Mouse (Mus musculus): ENCODE results near the gene Vwa8.

Gene Vwa8

DNA sequence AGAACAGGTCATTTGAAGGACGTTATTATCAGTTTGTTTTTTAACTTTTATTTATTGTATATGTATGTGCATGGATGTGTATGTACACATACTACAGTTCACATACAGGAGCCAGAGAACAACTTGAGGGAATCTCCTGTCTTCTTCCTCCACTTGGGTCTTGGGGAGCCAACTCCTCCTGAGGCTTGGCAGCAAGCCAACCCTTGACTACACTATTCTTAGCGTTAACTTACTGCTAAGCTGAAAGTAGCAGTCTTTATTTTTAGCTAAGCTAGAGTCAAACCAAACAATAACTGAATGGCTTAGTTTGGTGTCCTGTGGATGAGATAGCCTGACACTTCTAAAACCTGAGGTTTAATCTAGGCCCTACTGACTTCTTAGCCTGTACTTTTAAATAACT is 135.4 kb downstream of the Vwa8 start:
- no peak for DNase-seq (ENCODE audit: low read depth, low spot score)

DNA sequence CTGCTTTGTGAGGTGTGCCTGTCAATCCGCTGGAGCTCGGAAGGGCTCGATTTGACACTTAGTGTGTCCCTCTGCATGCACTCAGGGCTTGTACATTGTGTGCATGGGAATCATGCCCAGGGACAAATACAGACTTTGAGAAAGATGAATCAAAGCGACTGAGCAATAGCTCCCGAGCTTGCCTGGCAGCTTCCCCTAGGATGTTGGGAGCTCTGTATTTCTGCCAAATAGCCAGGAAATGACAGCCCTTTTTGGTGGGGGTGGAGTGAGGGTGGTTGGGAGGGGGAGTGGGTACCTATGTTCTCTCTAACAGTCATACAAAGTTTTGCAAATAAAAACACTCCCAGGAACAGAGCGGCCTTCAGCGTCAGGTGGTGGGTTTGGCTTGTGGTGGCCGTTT is 138.7 kb downstream of the Vwa8 start:
- DNase-seq (ENCODE audit: low read depth, low spot score) = no peak

DNA sequence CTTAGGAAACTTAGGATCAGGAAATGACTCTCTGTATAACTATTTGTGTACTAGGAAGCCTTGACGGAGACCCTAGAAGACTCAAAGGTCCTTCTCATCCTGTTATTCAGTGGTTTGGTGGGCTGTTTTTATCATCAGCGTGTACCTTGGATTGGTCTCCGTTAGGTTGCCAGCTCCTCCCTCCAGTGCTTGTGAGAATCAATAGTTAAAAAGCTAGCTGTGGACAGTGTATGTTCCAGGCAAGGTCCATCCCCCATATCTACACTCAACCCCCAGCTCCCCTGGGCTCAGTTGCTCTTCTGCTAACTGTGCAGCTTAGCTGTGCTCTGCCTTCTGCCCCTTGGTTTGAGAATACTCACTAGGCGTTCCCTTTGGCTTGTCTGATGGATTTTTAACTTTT is 143.6 kb downstream of the Vwa8 start:
- DNase-seq (ENCODE audit: low read depth, low spot score) = no peak

DNA sequence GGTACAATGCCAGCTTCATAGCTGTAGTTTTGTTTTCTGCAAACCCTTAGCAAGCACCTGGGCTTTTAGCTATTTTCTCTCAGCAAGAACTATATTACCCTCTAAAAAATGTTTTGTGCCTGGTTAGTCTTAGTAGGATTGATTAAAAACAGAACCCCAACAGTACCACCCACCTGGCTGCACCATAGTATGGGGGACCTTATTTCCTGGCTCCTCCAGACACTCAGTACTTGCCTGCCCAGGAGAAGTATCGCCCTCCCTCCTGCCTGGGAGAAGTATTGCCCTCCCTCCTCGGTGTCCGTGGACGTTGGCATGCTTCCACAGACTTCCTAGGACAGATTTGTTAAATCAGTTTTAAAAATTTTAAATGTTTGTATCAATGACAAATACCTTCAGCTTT is 144.7 kb downstream of the Vwa8 start:
- DNase-seq (ENCODE audit: low read depth, low spot score) = no peak

DNA sequence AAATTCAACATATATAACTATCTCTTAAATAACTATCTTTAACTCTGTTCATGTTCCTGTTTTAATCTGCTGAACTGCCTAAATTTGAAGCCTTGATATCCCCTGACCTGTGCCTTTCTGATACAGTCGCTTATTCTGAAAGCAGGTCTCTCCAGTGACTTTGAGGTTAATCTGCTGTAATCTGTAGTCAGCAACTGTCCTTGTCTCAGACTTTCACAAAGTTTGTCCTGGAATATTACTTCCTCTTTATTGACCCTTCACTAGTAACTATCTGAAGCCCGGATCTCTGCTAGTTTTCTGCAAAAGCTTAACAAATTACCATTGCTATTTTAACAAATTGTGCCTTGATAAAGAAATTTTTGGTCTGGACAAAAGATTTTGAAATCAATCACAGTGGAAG is 147.5 kb downstream of the Vwa8 start:
- no peak for DNase-seq (ENCODE audit: low read depth, low spot score)

DNA sequence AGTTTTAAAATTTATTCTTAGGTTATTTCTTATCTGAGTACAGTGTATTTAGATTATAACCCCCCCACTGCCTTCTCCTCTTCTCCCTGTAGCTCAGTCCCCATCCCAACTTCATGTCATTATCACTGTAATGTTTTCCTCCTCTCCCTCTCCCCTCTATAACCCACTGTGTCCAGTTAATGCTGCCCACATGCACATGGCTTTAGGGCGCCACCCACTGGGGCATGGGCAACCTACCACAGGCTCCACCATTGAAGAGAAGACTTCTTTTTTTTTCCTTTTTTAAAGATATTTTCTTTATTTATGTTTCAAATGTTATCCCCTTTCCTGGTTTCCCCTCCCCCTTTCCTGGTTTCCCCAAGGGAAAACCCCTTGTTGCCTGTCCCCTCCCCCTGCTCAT is 154.7 kb downstream of the Vwa8 start:
- DNase-seq (ENCODE audit: low read depth, low spot score) = no peak

DNA sequence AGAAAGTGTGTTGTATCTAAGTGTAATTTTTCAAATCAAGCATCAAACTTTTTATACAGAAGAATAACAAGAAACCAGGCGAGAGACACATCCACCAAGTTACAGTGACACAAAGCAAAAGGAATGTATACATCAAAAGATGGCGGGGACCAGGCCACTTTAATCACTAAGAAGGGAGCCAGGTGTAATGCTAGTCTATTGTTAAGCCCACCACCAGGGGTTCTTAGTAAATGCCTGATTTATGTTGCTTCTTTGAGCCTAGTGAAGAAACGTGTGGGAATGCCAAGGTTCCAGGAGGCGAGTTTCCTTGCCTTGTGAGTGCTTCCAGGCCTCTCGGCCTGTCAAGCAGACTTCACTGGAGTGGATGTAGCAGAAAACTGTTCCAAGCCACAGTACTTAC is 168.9 kb downstream of the Vwa8 start:
- peak; percentile 88 for DNase-seq (ENCODE audit: low read depth, low spot score)

DNA sequence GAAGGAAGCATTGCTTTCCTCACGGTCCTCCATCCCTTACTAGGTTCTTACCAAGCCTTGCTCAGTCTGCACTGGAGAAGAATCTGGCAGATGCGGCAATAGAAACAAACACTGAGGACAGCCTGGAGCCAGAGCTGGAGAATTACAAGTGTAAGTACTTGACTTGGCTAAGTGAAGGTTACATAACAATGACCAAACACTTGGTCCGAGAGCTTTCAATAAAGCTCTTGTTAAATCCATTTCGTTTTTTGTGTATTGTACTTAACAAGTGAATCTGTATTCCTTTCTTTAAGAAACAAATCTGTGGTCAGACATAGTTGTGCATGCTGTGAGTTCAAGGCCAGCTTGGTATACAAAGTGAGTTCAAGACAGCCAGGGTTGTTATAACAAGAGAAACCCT is 169.7 kb downstream of the Vwa8 start:
- DNase-seq (ENCODE audit: low read depth, low spot score) = peak; percentile 86

DNA sequence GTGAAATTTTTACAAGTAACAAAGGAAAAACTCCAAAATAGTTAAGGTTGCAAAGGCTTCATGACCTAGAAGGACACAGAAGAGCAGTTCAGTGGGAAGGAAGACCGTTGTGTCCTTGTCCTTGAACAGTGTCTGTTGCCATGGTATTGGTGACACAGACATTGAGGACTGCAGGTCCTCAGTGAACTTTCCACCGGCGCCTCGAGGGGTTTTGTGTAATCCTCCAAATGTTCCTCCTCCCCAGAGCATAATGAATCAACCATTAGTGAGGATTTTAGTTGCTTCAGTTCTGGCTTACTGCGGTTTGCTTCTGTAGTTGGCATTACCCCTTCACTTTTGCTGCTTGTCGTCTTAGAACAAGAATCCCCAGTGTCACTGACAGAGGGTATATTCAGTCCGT is 172.9 kb downstream of the Vwa8 start:
- peak; percentile 21 for DNase-seq (ENCODE audit: low read depth, low spot score)

DNA sequence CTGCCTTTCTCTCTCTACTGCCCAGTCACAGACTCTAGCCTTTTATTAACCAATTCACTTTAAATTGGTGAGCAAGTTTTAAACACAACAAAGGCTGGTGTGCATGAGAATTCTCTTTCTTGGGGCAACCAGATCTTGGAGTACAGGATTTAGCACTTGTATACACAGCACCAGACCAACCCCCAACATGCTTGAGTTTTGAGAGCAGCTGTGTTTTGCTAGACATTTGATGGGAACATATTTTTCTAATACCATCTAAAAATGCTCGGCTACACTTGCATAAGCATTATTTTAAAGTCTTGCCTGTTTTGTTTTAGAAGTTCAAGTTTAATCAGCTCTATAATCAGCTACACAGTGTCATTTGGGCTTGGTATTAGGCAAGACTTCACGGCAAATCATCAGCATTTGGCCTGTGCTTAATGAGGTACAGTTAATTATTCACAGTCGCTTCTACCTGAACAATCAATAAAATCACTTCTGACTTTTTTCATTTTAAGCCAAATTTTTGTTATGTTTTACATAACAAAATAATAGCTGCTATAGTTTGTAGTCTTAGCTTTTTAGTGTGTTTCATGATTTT is 180.2 kb downstream of the Vwa8 start:
- DNase-seq (ENCODE audit: low read depth, low spot score) = no peak

DNA sequence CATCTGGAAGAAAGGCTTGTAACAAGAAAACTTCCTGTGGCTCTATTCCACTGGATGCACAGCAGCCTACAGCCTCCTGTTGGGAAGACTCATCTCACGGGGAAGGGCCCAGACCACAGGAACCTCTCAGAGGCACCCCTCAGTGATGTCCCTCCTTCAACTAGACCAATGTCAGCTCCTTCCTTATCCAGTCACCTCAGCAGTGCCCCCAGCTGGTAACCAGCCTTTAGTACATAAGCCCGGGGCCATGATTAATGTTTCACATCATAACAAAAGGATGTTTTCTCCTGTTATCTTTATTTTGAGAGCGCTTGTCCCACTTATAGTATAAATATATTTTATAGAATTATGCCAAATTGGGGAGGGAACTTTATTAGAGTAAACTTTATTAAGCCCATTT is 181.9 kb downstream of the Vwa8 start:
- DNase-seq (ENCODE audit: low read depth, low spot score) = peak; percentile 27

DNA sequence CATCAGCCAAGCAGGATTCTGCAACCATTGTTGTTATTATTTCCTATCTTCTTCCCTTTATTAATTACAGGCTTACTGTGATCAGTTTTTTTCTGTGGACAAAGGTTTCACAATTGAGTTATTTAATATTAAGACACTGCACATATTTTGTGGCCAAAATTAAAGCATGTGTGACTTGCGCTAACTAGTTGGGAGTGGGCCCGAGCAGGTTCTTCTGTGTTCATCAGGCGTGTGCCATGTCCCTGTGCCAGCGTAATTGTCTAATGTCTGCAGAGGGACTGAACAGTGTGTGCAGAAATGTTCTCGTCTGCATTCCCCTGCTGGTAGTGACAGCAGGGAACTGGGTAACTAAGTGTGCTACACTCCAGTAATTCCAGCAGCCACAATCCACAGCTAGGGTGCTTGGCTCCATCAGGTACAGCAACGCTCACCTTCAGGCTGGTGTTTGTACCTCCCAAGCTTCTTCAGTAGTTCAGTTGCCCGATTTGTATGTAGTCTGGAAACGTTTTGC is 182.4 kb downstream of the Vwa8 start:
- no peak for DNase-seq (ENCODE audit: low read depth, low spot score)

DNA sequence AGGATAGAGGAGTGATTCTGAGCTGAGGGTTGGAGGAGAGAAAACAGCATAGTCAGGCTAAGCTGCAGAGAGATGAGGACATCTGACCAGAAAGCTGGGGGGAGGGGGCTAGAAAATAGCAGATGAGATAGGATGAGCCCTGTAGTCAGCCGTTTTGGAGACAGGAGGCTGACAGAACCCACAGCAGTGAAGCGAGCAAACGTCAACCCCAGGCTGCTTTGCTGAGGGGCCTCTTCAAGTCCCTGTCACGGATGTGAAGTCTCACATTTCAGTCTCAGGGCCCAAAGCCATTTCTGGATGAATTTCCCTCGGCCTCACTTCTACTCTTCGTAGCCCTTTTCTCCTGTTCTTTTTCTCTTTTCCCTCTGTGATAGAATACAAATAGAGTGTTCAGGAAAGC is 184.5 kb downstream of the Vwa8 start:
- DNase-seq (ENCODE audit: low read depth, low spot score) = no peak

DNA sequence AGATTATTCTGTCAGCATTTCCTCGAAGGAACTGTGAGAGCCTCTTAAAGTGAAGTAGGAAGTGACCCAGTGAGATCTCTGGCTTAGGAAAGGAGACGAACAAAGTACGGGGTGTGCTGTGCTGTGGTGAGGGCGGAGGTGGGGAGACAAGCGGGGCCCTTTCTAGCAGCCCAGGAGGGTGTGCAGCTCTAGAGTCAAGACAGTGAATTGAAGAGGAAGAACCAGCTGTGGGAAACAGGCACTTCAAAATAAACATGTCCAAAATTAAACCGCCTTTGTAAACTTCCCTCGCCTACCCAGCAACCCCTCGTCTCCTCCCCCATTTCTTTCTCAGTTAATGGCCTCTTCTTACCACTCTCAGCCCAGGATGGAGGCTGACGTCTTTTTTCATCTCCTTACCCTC is 185.7 kb downstream of the Vwa8 start:
- no peak for DNase-seq (ENCODE audit: low read depth, low spot score)

DNA sequence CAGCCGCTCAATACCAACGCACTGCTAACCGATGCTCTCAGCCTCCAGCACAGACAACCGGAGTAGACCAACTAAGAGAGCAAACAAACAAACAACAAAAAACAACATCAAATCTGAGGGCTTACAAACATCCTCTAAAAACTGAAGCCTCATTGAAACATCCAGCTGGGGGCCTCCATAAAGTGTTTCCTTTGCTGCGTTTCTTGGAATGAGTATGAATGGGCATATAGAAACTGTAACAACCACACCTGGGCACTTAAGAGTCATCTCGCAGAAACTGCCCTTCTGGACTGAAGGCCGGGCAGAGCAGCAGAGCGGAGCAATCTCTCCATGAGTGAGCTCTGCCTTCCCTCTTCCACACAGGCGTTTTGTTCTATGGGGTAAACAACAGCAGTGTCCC is 186.7 kb downstream of the Vwa8 start:
- peak; percentile 16 for DNase-seq (ENCODE audit: low read depth, low spot score)

DNA sequence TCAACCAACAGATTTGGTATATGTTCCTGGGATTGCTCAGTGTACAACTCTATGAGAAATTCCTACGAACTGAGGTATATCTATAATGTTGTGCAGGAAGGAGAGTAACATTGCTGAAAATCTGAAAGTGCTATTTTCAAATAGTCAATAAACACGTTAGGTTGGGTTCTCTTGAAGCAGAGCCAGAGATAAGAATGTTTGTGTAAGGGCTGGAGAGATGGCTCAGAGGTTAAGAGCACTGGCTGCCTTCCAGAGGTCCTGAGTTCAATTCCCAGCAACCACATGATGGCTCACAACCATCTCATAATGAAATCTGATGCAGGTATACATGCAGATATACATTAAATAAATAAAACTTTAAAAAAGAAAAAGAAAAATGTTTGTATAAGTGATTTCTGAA is 198.3 kb downstream of the Vwa8 start:
- no peak for DNase-seq (ENCODE audit: low read depth, low spot score)

DNA sequence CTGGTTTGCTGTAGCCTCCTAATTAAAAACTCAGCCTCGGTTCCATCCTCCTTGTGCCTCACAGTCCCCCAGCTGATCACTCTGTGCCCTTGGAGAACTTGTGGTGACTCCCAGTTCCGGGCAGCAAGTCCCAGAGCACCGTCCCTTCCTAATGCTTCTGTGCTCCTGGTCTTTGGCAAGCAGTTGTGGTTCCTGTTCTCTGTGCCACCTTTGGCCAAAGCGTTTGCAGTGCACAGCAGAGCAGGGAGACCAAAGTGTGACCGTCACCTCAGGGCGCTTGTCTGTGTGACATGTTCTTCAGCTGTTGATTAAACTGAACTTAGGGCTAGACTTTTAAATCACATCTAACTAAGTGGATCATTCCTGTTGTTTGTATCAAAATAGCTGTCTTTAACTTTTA is 199.1 kb downstream of the Vwa8 start:
- DNase-seq (ENCODE audit: low read depth, low spot score) = no peak

DNA sequence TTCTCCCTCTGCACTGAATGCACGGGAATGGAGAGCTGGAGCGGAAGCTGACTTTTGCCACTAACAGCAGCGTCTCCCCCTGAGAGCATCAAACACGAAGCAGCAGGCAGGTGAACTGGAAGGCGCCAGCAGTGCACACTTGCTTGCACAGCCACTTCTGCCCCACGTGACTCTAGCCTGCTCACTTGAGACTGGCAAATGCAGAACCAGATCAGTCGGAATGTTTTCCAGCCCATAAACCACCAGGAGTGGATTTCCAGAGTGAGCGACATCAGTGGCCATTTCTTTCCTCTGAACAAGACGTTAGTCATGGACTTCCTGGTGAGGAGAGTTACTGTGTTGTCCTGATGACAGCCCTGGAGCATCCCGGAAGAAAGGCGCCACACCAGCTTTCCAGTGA is 200.7 kb downstream of the Vwa8 start:
- no peak for DNase-seq (ENCODE audit: low read depth, low spot score)

DNA sequence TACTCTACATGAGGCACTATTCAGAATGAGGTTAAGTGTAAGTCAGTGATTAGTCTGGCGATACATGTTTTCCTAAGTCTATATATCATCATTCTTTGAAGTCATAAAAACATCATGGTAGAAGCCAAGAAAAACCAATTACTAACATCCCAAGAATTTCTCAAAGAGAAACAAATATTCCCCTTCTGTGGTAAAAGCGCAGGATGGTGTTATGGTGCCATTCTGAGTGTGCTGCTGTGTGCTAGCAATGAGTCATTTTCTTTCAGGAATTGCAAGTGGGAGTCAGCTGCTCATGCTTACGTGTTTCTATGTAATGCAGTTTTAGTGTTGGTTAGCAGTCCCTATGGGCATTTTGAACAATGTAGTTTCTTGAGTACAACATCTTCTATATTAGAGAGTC is 216.8 kb downstream of the Vwa8 start:
- DNase-seq (ENCODE audit: low read depth, low spot score) = no peak

DNA sequence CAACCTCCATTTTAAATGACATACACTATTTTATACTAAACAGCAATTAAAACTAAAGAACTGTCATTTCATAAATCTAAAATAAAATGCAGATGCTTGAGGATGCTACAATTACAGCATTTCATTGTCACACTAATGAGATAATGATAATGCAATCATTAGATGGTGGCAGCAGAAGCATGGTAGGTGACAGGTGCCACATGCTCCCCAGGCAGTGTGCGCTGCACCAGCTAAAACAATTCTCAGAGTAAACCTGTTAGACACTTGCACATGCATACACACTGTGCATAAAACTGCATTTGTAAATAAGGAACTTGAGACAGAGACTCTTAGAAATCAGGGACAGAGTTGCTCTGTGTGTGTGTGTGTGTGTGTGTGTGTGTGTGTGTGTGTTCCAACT is 220.7 kb downstream of the Vwa8 start:
- no peak for DNase-seq (ENCODE audit: low read depth, low spot score)

DNA sequence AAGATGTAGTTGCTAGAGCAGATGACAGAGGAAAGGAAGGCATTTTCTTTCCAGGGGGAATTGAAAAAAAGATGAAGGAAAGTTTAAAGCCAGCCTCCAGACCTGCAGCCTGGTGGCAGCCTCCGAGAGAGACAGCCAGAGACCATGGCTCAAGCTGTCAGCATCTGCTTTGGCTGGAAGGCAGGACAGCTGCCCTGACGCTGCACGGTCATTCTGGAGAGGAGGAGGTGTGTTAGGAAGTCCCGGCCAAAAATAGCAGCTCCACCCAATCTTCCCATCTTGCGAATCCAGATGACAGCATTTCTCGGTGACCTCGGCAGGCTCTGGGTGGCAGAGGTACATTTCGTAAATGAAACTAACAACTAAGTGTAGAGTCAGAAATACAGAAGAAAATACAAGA is 225.9 kb downstream of the Vwa8 start:
- no peak for DNase-seq (ENCODE audit: low read depth, low spot score)

DNA sequence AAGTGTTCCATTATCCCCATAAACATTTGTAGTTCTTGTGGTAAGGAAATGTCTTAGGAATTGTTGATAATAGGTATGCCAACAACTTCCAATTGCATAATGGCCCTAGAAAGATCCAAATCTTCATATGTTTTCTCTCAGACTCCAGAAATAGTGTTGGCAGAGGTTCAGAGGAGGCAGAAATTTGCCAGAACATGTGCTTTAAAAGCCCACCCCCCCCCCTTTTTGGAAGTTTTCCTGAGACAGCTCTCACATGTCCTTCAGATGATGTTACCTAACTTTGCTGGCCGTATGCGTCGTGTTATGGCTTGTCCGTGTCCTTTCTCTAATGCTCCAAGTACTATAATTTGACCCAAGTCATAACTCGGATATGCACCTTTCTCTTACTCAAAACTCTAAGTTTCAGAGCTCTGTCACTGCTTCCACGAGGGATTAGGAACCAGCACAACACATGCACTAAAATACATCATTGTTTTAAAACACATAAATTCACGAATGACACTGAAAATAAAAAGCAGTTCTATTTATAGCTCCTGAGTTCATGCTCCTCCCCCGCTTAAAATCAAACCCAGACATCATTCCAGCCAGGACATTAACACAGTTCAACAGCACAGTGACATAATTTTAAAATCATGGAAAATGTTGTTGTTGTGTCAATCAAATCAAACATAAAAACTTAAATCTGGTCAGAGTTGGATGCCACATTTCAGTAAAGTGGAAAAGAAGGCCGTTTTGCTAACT is 227.9 kb downstream of the Vwa8 start:
- no peak for DNase-seq (ENCODE audit: low read depth, low spot score)

DNA sequence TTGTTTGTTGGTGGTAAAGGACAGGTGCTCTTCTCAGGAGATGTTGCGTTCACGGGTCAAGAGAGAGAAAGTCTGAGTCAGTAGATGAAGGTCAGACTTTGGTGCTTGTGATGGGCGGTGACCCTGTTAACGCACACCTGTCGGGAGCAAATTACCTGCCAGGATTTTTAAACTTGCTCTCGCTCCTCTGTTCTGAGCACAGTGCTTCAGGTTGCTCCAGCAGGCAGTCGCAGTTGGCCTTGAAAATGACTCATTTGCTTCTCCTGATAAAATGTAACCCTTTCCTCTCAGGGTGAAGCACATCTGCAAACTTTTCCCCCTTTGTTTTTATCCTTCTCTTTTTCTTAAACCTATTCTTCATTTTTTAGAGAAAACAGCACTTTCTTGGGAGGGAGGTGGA is 234.7 kb downstream of the Vwa8 start:
- DNase-seq (ENCODE audit: low read depth, low spot score) = no peak

DNA sequence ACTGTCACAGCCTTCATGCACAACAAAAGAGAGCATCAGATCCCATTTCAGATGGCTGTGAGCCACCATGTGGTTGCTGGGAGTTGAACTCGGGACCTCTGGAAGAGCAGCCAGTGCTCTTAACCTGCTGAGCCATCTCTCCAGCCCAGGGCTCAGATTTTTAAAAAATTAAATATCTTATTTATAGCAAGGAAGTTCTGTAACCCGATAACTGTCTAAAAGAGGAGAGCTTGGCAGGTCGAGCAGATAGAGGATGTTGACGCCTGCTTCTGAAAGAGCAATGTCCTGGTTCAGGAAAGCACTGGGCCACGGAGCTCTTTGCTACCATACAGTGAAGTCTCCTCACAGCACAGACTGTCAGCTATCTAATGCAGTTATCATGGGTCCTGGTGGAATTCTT is 237.2 kb downstream of the Vwa8 start:
- no peak for DNase-seq (ENCODE audit: low read depth, low spot score)
